Mouse (Mus musculus): Measurements from ENCODE around the gene Preb.
A peak's percentile ranks its signal among the peaks of the same experiment; 100 is the strongest.

The Preb gene

GRCm38 (mm10) chr5:30955751-30956150, 4.4 kb downstream of the Preb start:
- no peak for DNase-seq (ENCODE audit: low read depth, low spot score)

GRCm38 (mm10) chr5:30954556-30954955, 5.6 kb downstream of the Preb start:
- DNase-seq (ENCODE audit: low read depth, low spot score): peak; percentile 24

GRCm38 (mm10) chr5:30954065-30954464, 6.1 kb downstream of the Preb start:
- DNase-seq (ENCODE audit: low read depth, low spot score): no peak

GRCm38 (mm10) chr5:30952551-30952950, 7.6 kb downstream of the Preb start:
- no peak for DNase-seq (ENCODE audit: low read depth, low spot score)

- DNase-seq (ENCODE audit: low read depth, low spot score): no peak
Measured at GRCm38 (mm10) chr5:30951706-30952105, 8.5 kb downstream of the Preb start.

GRCm38 (mm10) chr5:30950922-30951321, 9.2 kb downstream of the Preb start:
- DNase-seq (ENCODE audit: low read depth, low spot score): no peak

- no peak for DNase-seq (ENCODE audit: low read depth, low spot score)
Measured at GRCm38 (mm10) chr5:30950451-30950850, 9.7 kb downstream of the Preb start.

GRCm38 (mm10) chr5:30949654-30950326, 10.4 kb downstream of the Preb start:
- peak; percentile 98 for DNase-seq (ENCODE audit: low read depth, low spot score)

- DNase-seq (ENCODE audit: low read depth, low spot score): no peak
Measured at GRCm38 (mm10) chr5:30948620-30949019, 11.5 kb downstream of the Preb start.

- DNase-seq (ENCODE audit: low read depth, low spot score): peak; percentile 72
Measured at GRCm38 (mm10) chr5:30944956-30945781, 15.0 kb downstream of the Preb start, which contains the start of gene Cgref1. TSS of gene Cgref1 (minus strand) at chr5:30945591.

GRCm38 (mm10) chr5:30944344-30944743, 15.8 kb downstream of the Preb start:
- DNase-seq (ENCODE audit: low read depth, low spot score): no peak

GRCm38 (mm10) chr5:30943004-30943403, 17.2 kb downstream of the Preb start:
- peak; percentile 65 for DNase-seq (ENCODE audit: low read depth, low spot score)

- DNase-seq (ENCODE audit: low read depth, low spot score): no peak
Measured at GRCm38 (mm10) chr5:30934725-30935461, 25.3 kb downstream of the Preb start.

- no peak for DNase-seq (ENCODE audit: low read depth, low spot score)
Measured at GRCm38 (mm10) chr5:30933705-30934104, 26.5 kb downstream of the Preb start.

GRCm38 (mm10) chr5:30931378-30931777, 28.8 kb downstream of the Preb start:
- DNase-seq (ENCODE audit: low read depth, low spot score): no peak

GRCm38 (mm10) chr5:30930846-30931245, 29.3 kb downstream of the Preb start:
- no peak for DNase-seq (ENCODE audit: low read depth, low spot score)

GRCm38 (mm10) chr5:30930121-30930520, 30.0 kb downstream of the Preb start:
- peak; percentile 64 for DNase-seq (ENCODE audit: low read depth, low spot score)

- peak; percentile 57 for DNase-seq (ENCODE audit: low read depth, low spot score)
Measured at GRCm38 (mm10) chr5:30927945-30928529, 32.1 kb downstream of the Preb start.

GRCm38 (mm10) chr5:30926073-30926472, 34.1 kb downstream of the Preb start:
- DNase-seq (ENCODE audit: low read depth, low spot score): no peak

GRCm38 (mm10) chr5:30925217-30925616, 34.9 kb downstream of the Preb start:
- DNase-seq (ENCODE audit: low read depth, low spot score): no peak

GRCm38 (mm10) chr5:30924614-30925013, 35.5 kb downstream of the Preb start:
- no peak for DNase-seq (ENCODE audit: low read depth, low spot score)

GRCm38 (mm10) chr5:30923119-30923518, 37.0 kb downstream of the Preb start:
- DNase-seq (ENCODE audit: low read depth, low spot score): no peak

Data from ZHBTc4 (cell line).